Mouse (Mus musculus): ENCODE results near the gene Nell2. TPM values are rescaled to one million over a fixed set of nuclear protein-coding genes. Genes with fewer than 3 reads are reported as not detected.

Gene Nell2
- polyA plus RNA-seq, 1 experiment from 2014 or later = 50.7 TPM

- Histone ChIP-seq H3K4me1 (peaks cover 7% of the 10 kb centered on the region), H3K9me3 (replicated peaks) (0 out of 2 replicates have a peak, but pooled peaks cover 3% of the 10 kb centered on the region), H3K4me3 (no peak overlapping the region), H3K36me3 (no peaks in the 10 kb centered on the region), H3K27me3 (ENCODE audit: low read depth, poor library complexity, severe bottlenecking) (no peaks in the 10 kb centered on the region), H3K27ac (replicated peaks) (no peak overlapping the region)
- 54% methylated on average over 9 of the region's 9 CpGs for WGBS
- DNase-seq (ENCODE audit: low spot score) = no peak
Observed at GRCm38 (mm10) chr15:95185419-95185818, 342.9 kb downstream of the Nell2 start.

- Histone ChIP-seq H3K4me3 (no peak overlapping the region), H3K27me3 (ENCODE audit: low read depth, poor library complexity, severe bottlenecking) (no peaks in the 10 kb centered on the region), H3K27ac (replicated peaks) (no peak overlapping the region), H3K36me3 (no peaks in the 10 kb centered on the region), H3K4me1 (peaks cover 7% of the 10 kb centered on the region), H3K9me3 (replicated peaks) (0 out of 2 replicates have a peak, but pooled peaks cover 3% of the 10 kb centered on the region)
- 88% methylated on average over 5 of the region's 5 CpGs for WGBS
- DNase-seq (ENCODE audit: low spot score) = no peak
Observed at GRCm38 (mm10) chr15:95183450-95183849, 344.9 kb downstream of the Nell2 start.

GRCm38 (mm10) chr15:95156828-95157227 lies 371.5 kb downstream of the Nell2 start:
- DNase-seq (ENCODE audit: low spot score) = no peak
- Histone ChIP-seq H3K4me1 (no peaks in the 10 kb centered on the region), H3K9me3 (replicated peaks) (no peaks in the 10 kb centered on the region), H3K4me3 (no peak overlapping the region), H3K27me3 (ENCODE audit: low read depth, poor library complexity, severe bottlenecking) (no peaks in the 10 kb centered on the region), H3K27ac (replicated peaks) (no peak overlapping the region), H3K36me3 (no peaks in the 10 kb centered on the region)
- WGBS = 79% methylated on average over 3 of the region's 3 CpGs

- Histone ChIP-seq H3K36me3 (no peaks in the 10 kb centered on the region), H3K27me3 (ENCODE audit: low read depth, poor library complexity, severe bottlenecking) (no peaks in the 10 kb centered on the region), H3K4me3 (no peak overlapping the region), H3K27ac (replicated peaks) (no peak overlapping the region), H3K4me1 (no peaks in the 10 kb centered on the region), H3K9me3 (replicated peaks) (no peaks in the 10 kb centered on the region)
- DNase-seq (ENCODE audit: low spot score) = no peak
- 91% methylated on average over 2 of the region's 2 CpGs for WGBS
Observed at GRCm38 (mm10) chr15:95145118-95145517, 383.2 kb downstream of the Nell2 start.

GRCm38 (mm10) chr15:95144131-95144530 lies 384.2 kb downstream of the Nell2 start:
- Histone ChIP-seq H3K4me3 (no peak overlapping the region), H3K27me3 (ENCODE audit: low read depth, poor library complexity, severe bottlenecking) (no peaks in the 10 kb centered on the region), H3K4me1 (no peaks in the 10 kb centered on the region), H3K27ac (replicated peaks) (no peak overlapping the region), H3K9me3 (replicated peaks) (no peaks in the 10 kb centered on the region), H3K36me3 (no peaks in the 10 kb centered on the region)
- DNase-seq (ENCODE audit: low spot score) = no peak
- WGBS = 83% methylated on average over 2 of the region's 2 CpGs

- H3K4me1 ChIP-seq = no peaks in the 10 kb centered on the region
- no peak overlapping the region for H3K4me3 ChIP-seq
- H3K27me3 ChIP-seq (ENCODE audit: low read depth, poor library complexity, severe bottlenecking) = no peaks in the 10 kb centered on the region
- H3K9me3 ChIP-seq (replicated peaks) = no peaks in the 10 kb centered on the region
- no peak for DNase-seq (ENCODE audit: low spot score)
- no peak overlapping the region for H3K27ac ChIP-seq (replicated peaks)
- 90% methylated on average over 12 of the region's 12 CpGs for WGBS
- H3K36me3 ChIP-seq = no peaks in the 10 kb centered on the region
Observed at GRCm38 (mm10) chr15:95138709-95139409, 389.5 kb downstream of the Nell2 start.

- H3K36me3 ChIP-seq = no peaks in the 10 kb centered on the region
- H3K4me1 ChIP-seq = no peaks in the 10 kb centered on the region
- no peak overlapping the region for H3K4me3 ChIP-seq
- no peak for DNase-seq (ENCODE audit: low spot score)
- H3K27me3 ChIP-seq (ENCODE audit: low read depth, poor library complexity, severe bottlenecking) = no peaks in the 10 kb centered on the region
- no peak overlapping the region for H3K27ac ChIP-seq (replicated peaks)
- 84% methylated on average over 10 of the region's 10 CpGs for WGBS
- no peaks in the 10 kb centered on the region for H3K9me3 ChIP-seq (replicated peaks)
Observed at GRCm38 (mm10) chr15:95137018-95137810, 391.1 kb downstream of the Nell2 start.

- 91% methylated on average over 17 of the region's 17 CpGs for WGBS
- no peaks in the 10 kb centered on the region for H3K4me1 ChIP-seq
- DNase-seq (ENCODE audit: low spot score) = no peak
Observed at GRCm38 (mm10) chr15:95135926-95136609, 392.3 kb downstream of the Nell2 start.

GRCm38 (mm10) chr15:95131401-95131800 lies 397.0 kb downstream of the Nell2 start:
- Histone ChIP-seq H3K27ac (replicated peaks) (no peak overlapping the region), H3K4me3 (no peak overlapping the region), H3K36me3 (no peaks in the 10 kb centered on the region), H3K27me3 (ENCODE audit: low read depth, poor library complexity, severe bottlenecking) (no peaks in the 10 kb centered on the region), H3K4me1 (no peaks in the 10 kb centered on the region), H3K9me3 (replicated peaks) (no peaks in the 10 kb centered on the region)
- DNase-seq (ENCODE audit: low spot score) = no peak
- WGBS = 74% methylated on average over 4 of the region's 4 CpGs

More at GRCm38 (mm10) chr15:95135926-95136609, 392.3 kb downstream of the Nell2 start:
- Histone ChIP-seq H3K4me3 (no peak overlapping the region), H3K27me3 (ENCODE audit: low read depth, poor library complexity, severe bottlenecking) (no peaks in the 10 kb centered on the region), H3K36me3 (no peaks in the 10 kb centered on the region), H3K9me3 (replicated peaks) (no peaks in the 10 kb centered on the region), H3K27ac (replicated peaks) (peak overlapping the region; percentile 13; the same call in 1 of the 2 replicates)

GRCm38 (mm10) chr15:95108626-95109025 lies 419.7 kb downstream of the Nell2 start:
- Histone ChIP-seq H3K4me1 (no peaks in the 10 kb centered on the region), H3K27ac (replicated peaks) (no peak overlapping the region), H3K36me3 (no peaks in the 10 kb centered on the region), H3K9me3 (replicated peaks) (no peaks in the 10 kb centered on the region), H3K27me3 (ENCODE audit: low read depth, poor library complexity, severe bottlenecking) (no peaks in the 10 kb centered on the region), H3K4me3 (no peak overlapping the region)
- 91% methylated on average over 4 of the region's 4 CpGs for WGBS
- DNase-seq (ENCODE audit: low spot score) = no peak

GRCm38 (mm10) chr15:95107246-95107809 lies 421.0 kb downstream of the Nell2 start:
- Histone ChIP-seq H3K27me3 (ENCODE audit: low read depth, poor library complexity, severe bottlenecking) (no peaks in the 10 kb centered on the region), H3K4me1 (no peaks in the 10 kb centered on the region), H3K4me3 (no peak overlapping the region), H3K27ac (replicated peaks) (no peak overlapping the region), H3K36me3 (no peaks in the 10 kb centered on the region), H3K9me3 (replicated peaks) (no peaks in the 10 kb centered on the region)
- DNase-seq (ENCODE audit: low spot score) = no peak
- WGBS = 88% methylated on average over 8 of the region's 8 CpGs

- Histone ChIP-seq H3K36me3 (no peaks in the 10 kb centered on the region), H3K4me1 (no peaks in the 10 kb centered on the region), H3K9me3 (replicated peaks) (no peaks in the 10 kb centered on the region), H3K27me3 (ENCODE audit: low read depth, poor library complexity, severe bottlenecking) (no peaks in the 10 kb centered on the region), H3K4me3 (no peak overlapping the region), H3K27ac (replicated peaks) (no peak overlapping the region)
- DNase-seq (ENCODE audit: low spot score) = no peak
Observed at GRCm38 (mm10) chr15:95101522-95101921, 426.8 kb downstream of the Nell2 start.
